Mouse (Mus musculus) erythroblast, embryonic 14.5 days (primary cell): ENCODE data around the gene Ccdc71. TPM values are rescaled to one million over a fixed set of nuclear protein-coding genes. Genes with fewer than 3 reads are reported as not detected.
A peak's percentile ranks its signal among the peaks of the same experiment; 100 is the strongest.

Experiments used
- H3K27me3 ChIP-seq: 2 replicates; pipeline ENCODE4 v1.6.1; 2012; ENCODE audit warnings: inconsistent platforms; ENCODE audit not compliant: control insufficient read depth
- H3K36me3 ChIP-seq: 2 replicates; pipeline ENCODE4 v1.6.1; 2012; ENCODE audit warnings: mild to moderate bottlenecking, inconsistent platforms; ENCODE audit not compliant: control insufficient read depth
- H3K4me1 ChIP-seq: 2 replicates; pipeline ENCODE4 v1.6.1; 2012; ENCODE audit warnings: inconsistent platforms; ENCODE audit not compliant: control insufficient read depth
- H3K4me3 ChIP-seq: replicated peaks from 2 replicates; pipeline ENCODE3; 2012; ENCODE audit warnings: moderate library complexity, mild to moderate bottlenecking, inconsistent platforms
- H3K9me3 ChIP-seq: 2 replicates; pipeline ENCODE4 v1.6.1; 2012; ENCODE audit warnings: low read length, inconsistent platforms, mixed read lengths; ENCODE audit not compliant: control insufficient read depth
- GATA1 ChIP-seq: IDR thresholded peaks from 2 replicates; pipeline ENCODE4 v1.6.1; 2012; ENCODE audit warnings: low read length, inconsistent platforms, mixed read lengths
- TAL1 ChIP-seq: IDR thresholded peaks from 3 replicates; pipeline ENCODE4 v1.6.1; 2012; ENCODE audit warnings: low read length, inconsistent platforms, mixed read lengths
- polyA plus RNA-seq: library from polyadenylated mRNA; stranded (reverse); fragments of >175 nt; gene quantifications from 2 replicates; pipeline ENCODE4 v1.2.3, GENCODE M21; 2012

Ccdc71 gene
- polyA plus RNA-seq, 1 experiment: 1.1 TPM

- Histone ChIP-seq H3K4me1 (peaks cover 17% of the 10 kb centered on the region), H3K36me3 (peaks cover 19% of the 10 kb centered on the region), H3K27me3 (peaks cover 18% of the 10 kb centered on the region), H3K4me3 (no peak overlapping the region), H3K9me3 (no peaks in the 10 kb centered on the region)
- TF ChIP-seq TAL1: no peak
These were observed 22.9 kb downstream of the Ccdc71 start for GRCm38 (mm10) chr9:108483051-108483790.

- no peak overlapping the region for H3K4me3 ChIP-seq
These were observed 23.7 kb downstream of the Ccdc71 start for GRCm38 (mm10) chr9:108484021-108484420.

GRCm38 (mm10) chr9:108485301-108485875 lies 25.1 kb downstream of the Ccdc71 start:
- peaks cover 24% of the 10 kb centered on the region for H3K36me3 ChIP-seq
- no peak overlapping the region for H3K4me3 ChIP-seq
- TF ChIP-seq GATA1 (no peak), TAL1 (no peak)
- no peaks in the 10 kb centered on the region; the same call in 1 of the 2 replicates for H3K27me3 ChIP-seq
- H3K9me3 ChIP-seq: no peaks in the 10 kb centered on the region
- H3K4me1 ChIP-seq: peaks cover 9% of the 10 kb centered on the region

More at GRCm38 (mm10) chr9:108484021-108484420, 23.7 kb downstream of the Ccdc71 start:
- Histone ChIP-seq H3K36me3 (peaks cover 24% of the 10 kb centered on the region), H3K27me3 (peaks cover 11% of the 10 kb centered on the region), H3K4me1 (peaks cover 12% of the 10 kb centered on the region), H3K9me3 (no peaks in the 10 kb centered on the region)
- no peak for TF ChIP-seq GATA1
- TF ChIP-seq TAL1: no peak

- H3K27me3 ChIP-seq: no peaks in the 10 kb centered on the region; the same call in 1 of the 2 replicates
- H3K4me3 ChIP-seq: no peak overlapping the region
- peaks cover 25% of the 10 kb centered on the region for H3K36me3 ChIP-seq
- peaks cover 17% of the 10 kb centered on the region for H3K4me1 ChIP-seq
- no peak for TF ChIP-seq GATA1
- TF ChIP-seq TAL1: no peak
- H3K9me3 ChIP-seq: no peaks in the 10 kb centered on the region
These were observed 26.7 kb downstream of the Ccdc71 start for GRCm38 (mm10) chr9:108486973-108487530.

GRCm38 (mm10) chr9:108488403-108488802 lies 28.1 kb downstream of the Ccdc71 start:
- Histone ChIP-seq H3K27me3 (no peaks in the 10 kb centered on the region; the same call in 1 of the 2 replicates), H3K9me3 (no peaks in the 10 kb centered on the region), H3K4me3 (no peak overlapping the region), H3K4me1 (peaks cover 27% of the 10 kb centered on the region), H3K36me3 (peaks cover 37% of the 10 kb centered on the region)
- TF ChIP-seq GATA1: no peak

- Histone ChIP-seq H3K27me3 (no peaks in the 10 kb centered on the region), H3K4me3 (no peak overlapping the region), H3K9me3 (no peaks in the 10 kb centered on the region), H3K4me1 (peaks cover 27% of the 10 kb centered on the region), H3K36me3 (peaks cover 41% of the 10 kb centered on the region)
- TF ChIP-seq TAL1 (no peak), GATA1 (no peak)
These were observed 28.9 kb downstream of the Ccdc71 start for GRCm38 (mm10) chr9:108489215-108489614.

- no peaks in the 10 kb centered on the region for H3K9me3 ChIP-seq
- no peaks in the 10 kb centered on the region for H3K27me3 ChIP-seq
- H3K36me3 ChIP-seq: peaks cover 49% of the 10 kb centered on the region
- no peak for TF ChIP-seq TAL1
- TF ChIP-seq GATA1: no peak
- H3K4me3 ChIP-seq: peak overlapping the region; percentile 90
- H3K4me1 ChIP-seq: peaks cover 27% of the 10 kb centered on the region
These were observed 29.6 kb downstream of the Ccdc71 start for GRCm38 (mm10) chr9:108489702-108490558.

GRCm38 (mm10) chr9:108490559-108491285 lies 30.4 kb downstream of the Ccdc71 start, which contains the start of gene Usp19:
Gene Usp19, plus strand, starts transcription at chr9:108490602.
- peaks cover 52% of the 10 kb centered on the region for H3K36me3 ChIP-seq
- TF ChIP-seq GATA1: no peak
- no peak for TF ChIP-seq TAL1
- H3K4me1 ChIP-seq: peaks cover 27% of the 10 kb centered on the region
- H3K27me3 ChIP-seq: no peaks in the 10 kb centered on the region
- peak within 1 kb of the TSS; percentile 90 for H3K4me3 ChIP-seq
- no peaks in the 10 kb centered on the region for H3K9me3 ChIP-seq
